13 mouse cellular contexts compared by ENCODE assay signal in the genomic region with DNA sequence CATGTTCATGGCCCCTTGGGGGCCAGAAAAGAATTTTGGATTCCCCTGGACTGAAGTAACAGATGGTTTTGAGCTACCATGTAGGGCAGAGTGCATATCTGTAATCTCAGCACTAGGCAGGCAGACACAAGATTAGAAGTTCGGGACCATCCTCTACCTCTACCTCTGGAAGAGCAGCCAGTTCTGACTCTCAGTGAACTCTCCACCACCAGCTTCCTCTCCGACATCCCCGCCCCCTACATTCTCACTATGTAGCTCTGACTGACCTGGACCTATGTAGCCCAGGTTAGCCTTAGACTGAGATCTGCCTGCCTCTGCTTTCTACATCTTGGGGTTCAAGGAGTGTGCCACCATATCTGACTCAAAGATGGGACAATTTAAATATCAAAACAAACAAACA. TPM values are rescaled to one million over a fixed set of nuclear protein-coding genes. Genes with fewer than 3 reads are reported as not detected.
DNase-seq lines count a peak whose midpoint lies in the region; ATAC-seq lines count a peak whose summit lies in the region.
"Had no signal": no experiment of that assay in that cellular context is flagged by ENCODE, and none has a peak within 500 bp of the region (broad histone marks: within the 10 kb centered on the region; RNA-seq: fewer than 3 reads in every experiment).

No protein-coding gene starts in this region.

- peak overlapping the region; percentile 71 for H3K4me2 ChIP-seq in heart, embryonic 12.5 days
- peak overlapping the region; percentile 62 for H3K4me2 ChIP-seq in lung, embryonic 15.5 days
- H3K4me2 ChIP-seq in heart, embryonic 15.5 days = peak overlapping the region; percentile 70
- H3K4me2 ChIP-seq in neural tube, embryonic 13.5 days = peak overlapping the region; percentile 50

- 0 out of 2 replicates have a peak overlapping the region, but pooled peaks have one; percentile 75 for H3K9ac ChIP-seq in heart, embryonic 12.5 days
- H3K9ac ChIP-seq in lung, embryonic 15.5 days = peak overlapping the region; percentile 66
- no peak overlapping the region; the same call in 1 of the 2 replicates for H3K9ac ChIP-seq in heart, embryonic 15.5 days
- H3K9ac ChIP-seq in neural tube, embryonic 13.5 days = no peak overlapping the region

- no peaks in the 10 kb centered on the region for H3K27me3 ChIP-seq in heart, embryonic 12.5 days (replicated peaks)
- no peaks in the 10 kb centered on the region for H3K27me3 ChIP-seq in lung, embryonic 15.5 days
- no peaks in the 10 kb centered on the region for H3K27me3 ChIP-seq in heart, embryonic 15.5 days
- no peaks in the 10 kb centered on the region for H3K27me3 ChIP-seq in neural tube, embryonic 13.5 days
- H3K27me3 ChIP-seq: forebrain, embryonic 13.5 days had no signal

- no peak for DNase-seq in heart, postnatal 14 days
- no peak for DNase-seq in lung, postnatal 10 days
- DNase-seq in c-Kit-positive CD71-positive TER-119-positive erythroid progenitor cells, embryonic 14.5 days (ENCODE audit: low spot score) = no peak
- DNase-seq: cerebellum, adult 8-10 months; right cerebral cortex, postnatal 25 days; thymus, postnatal 14 days had no signal

- WGBS in heart, embryonic 12.5 days = 49% methylated on average over 3 of the region's 3 CpGs
- 61% methylated on average over 3 of the region's 3 CpGs for WGBS in lung, embryonic 15.5 days
- WGBS in heart, embryonic 15.5 days = 58% methylated on average over 3 of the region's 3 CpGs
- 76% methylated on average over 3 of the region's 3 CpGs for WGBS in neural tube, embryonic 13.5 days

- H3K4me3 ChIP-seq in heart, embryonic 12.5 days = peak overlapping the region; percentile 56
- peak overlapping the region; percentile 63 for H3K4me3 ChIP-seq in lung, embryonic 15.5 days
- peak overlapping the region; percentile 63 for H3K4me3 ChIP-seq in heart, embryonic 15.5 days
- H3K4me3 ChIP-seq in neural tube, embryonic 13.5 days = 0 out of 2 replicates have a peak overlapping the region, but pooled peaks have one; percentile 33

- H3K27ac ChIP-seq in heart, embryonic 12.5 days (ENCODE audit: poor library complexity, severe bottlenecking) = no peak overlapping the region
- 0 out of 2 replicates have a peak overlapping the region, but pooled peaks have one; percentile 5 for H3K27ac ChIP-seq in lung, embryonic 15.5 days
- H3K27ac ChIP-seq in heart, embryonic 15.5 days = peak overlapping the region; percentile 58; the same call in 1 of the 2 replicates
- H3K27ac ChIP-seq in neural tube, embryonic 13.5 days (replicated peaks) = no peak overlapping the region
- H3K27ac ChIP-seq: forebrain, embryonic 13.5 days had no signal

- ATAC-seq in heart, embryonic 12.5 days (ENCODE audit: insufficient number of reproducible peaks, low FRiP score) = no peak
- no peak for ATAC-seq in lung, embryonic 15.5 days (ENCODE audit: borderline replicate concordance, extremely low read depth, low FRiP score, low TSS enrichment)
- no peak for ATAC-seq in heart, embryonic 15.5 days (replicated peaks; ENCODE audit: insufficient number of reproducible peaks, insufficient read depth, low FRiP score, low read depth)
- ATAC-seq in neural tube, embryonic 13.5 days (ENCODE audit: low read depth) = no peak
- no peak for ATAC-seq in megakaryocyte-erythroid progenitor cell, adult 5-6 weeks (replicated peaks; ENCODE audit: low FRiP score, low TSS enrichment, poor library complexity, severe bottlenecking)
- ATAC-seq: inflammation-experienced regulatory T-cells, adult 6 months had no signal

- peaks cover 47% of the 10 kb centered on the region for H3K4me1 ChIP-seq in heart, embryonic 12.5 days (replicated peaks)
- H3K4me1 ChIP-seq in lung, embryonic 15.5 days = peaks cover 49% of the 10 kb centered on the region
- peaks cover 43% of the 10 kb centered on the region for H3K4me1 ChIP-seq in heart, embryonic 15.5 days (replicated peaks)
- H3K4me1 ChIP-seq in neural tube, embryonic 13.5 days (replicated peaks) = peaks cover 19% of the 10 kb centered on the region

- intact Hi-C loops in heart, postnatal 14 days (cut with DNase I) = loop anchor here (2.0 kb wide), 1 partner anchor 36 kb away; no protein-coding TSS in a partner anchor

- H3K9me3 ChIP-seq in heart, embryonic 12.5 days (replicated peaks) = peaks cover 5% of the 10 kb centered on the region; the same call in 1 of the 2 replicates
- no peaks in the 10 kb centered on the region for H3K9me3 ChIP-seq in lung, embryonic 15.5 days
- H3K9me3 ChIP-seq in heart, embryonic 15.5 days (replicated peaks) = no peaks in the 10 kb centered on the region
- no peaks in the 10 kb centered on the region for H3K9me3 ChIP-seq in neural tube, embryonic 13.5 days
- H3K9me3 ChIP-seq: forebrain, embryonic 13.5 days had no signal

- peaks cover 17% of the 10 kb centered on the region for H3K36me3 ChIP-seq in heart, embryonic 12.5 days
- peaks cover 8% of the 10 kb centered on the region; the same call in 1 of the 2 replicates for H3K36me3 ChIP-seq in lung, embryonic 15.5 days
- peaks cover 12% of the 10 kb centered on the region for H3K36me3 ChIP-seq in heart, embryonic 15.5 days
- H3K36me3 ChIP-seq in neural tube, embryonic 13.5 days = peaks cover 19% of the 10 kb centered on the region

RNA-seq across cellular contexts. Expression of gene Ehd2, which starts 0.9 kb away (rescaled TPM):
- 35.2 and 37.9 TPM in 2 replicates for polyA plus RNA-seq in heart, embryonic 12.5 days (2016; fragmentation: Nextera tagmentation; extraction: Ambion mirVana)
- 100 to 1,000 TPM; 172 to 182 TPM for total RNA-seq in heart, postnatal 14 days (2021)
- 82.9 and 89.9 TPM in 2 replicates for polyA plus RNA-seq in lung, embryonic 15.5 days (2015; fragmentation: Nextera tagmentation; extraction: Ambion mirVana)
- polyA plus RNA-seq in heart, embryonic 15.5 days (2015; fragmentation: Nextera tagmentation; extraction: Ambion mirVana) = 62.8 TPM in 2 replicates
- 9.3 and 12.6 TPM in 2 replicates for polyA plus RNA-seq in neural tube, embryonic 13.5 days (2015; fragmentation: Nextera tagmentation; extraction: Ambion mirVana)
- 2.7 and 3.3 TPM in 2 replicates for total RNA-seq in megakaryocyte-erythroid progenitor cell, adult 5-6 weeks (2014; fragmentation: Nextera tagmentation)
- total RNA-seq in megakaryocyte-erythroid progenitor cell, adult 5-6 weeks (2017) = 1.4 and 1.5 TPM in 2 replicates

RNA-seq across cellular contexts. Expression of gene Nop53, which starts 20.6 kb away (rescaled TPM):
- polyA plus RNA-seq in heart, embryonic 12.5 days (2016; fragmentation: Nextera tagmentation; extraction: Ambion mirVana) = 122 and 126 TPM in 2 replicates
- total RNA-seq in heart, postnatal 14 days (2021) = 100 to 1,000 TPM; 129 to 137 TPM
- polyA plus RNA-seq in lung, embryonic 15.5 days (2015; fragmentation: Nextera tagmentation; extraction: Ambion mirVana) = 188 and 189 TPM in 2 replicates
- 118 and 124 TPM in 2 replicates for polyA plus RNA-seq in heart, embryonic 15.5 days (2015; fragmentation: Nextera tagmentation; extraction: Ambion mirVana)
- 128 and 148 TPM in 2 replicates for polyA plus RNA-seq in neural tube, embryonic 13.5 days (2015; fragmentation: Nextera tagmentation; extraction: Ambion mirVana)
- total RNA-seq in megakaryocyte-erythroid progenitor cell, adult 5-6 weeks (2014; fragmentation: Nextera tagmentation) = 117 and 138 TPM in 2 replicates
- total RNA-seq in megakaryocyte-erythroid progenitor cell, adult 5-6 weeks (2017) = 260 and 313 TPM in 2 replicates

RNA-seq across cellular contexts. Expression of gene Selenow, which starts 44.3 kb away (rescaled TPM):
- 759 and 790 TPM in 2 replicates for polyA plus RNA-seq in heart, embryonic 12.5 days (2016; fragmentation: Nextera tagmentation; extraction: Ambion mirVana)
- 100 to 1,000 TPM; 149 to 162 TPM for total RNA-seq in heart, postnatal 14 days (2021)
- 774 and 832 TPM in 2 replicates for polyA plus RNA-seq in lung, embryonic 15.5 days (2015; fragmentation: Nextera tagmentation; extraction: Ambion mirVana)
- polyA plus RNA-seq in heart, embryonic 15.5 days (2015; fragmentation: Nextera tagmentation; extraction: Ambion mirVana) = 644 and 688 TPM in 2 replicates
- polyA plus RNA-seq in neural tube, embryonic 13.5 days (2015; fragmentation: Nextera tagmentation; extraction: Ambion mirVana) = 1,338 and 1,452 TPM in 2 replicates
- total RNA-seq in megakaryocyte-erythroid progenitor cell, adult 5-6 weeks (2014; fragmentation: Nextera tagmentation) = 280 and 304 TPM in 2 replicates
- 47.7 and 76.3 TPM in 2 replicates for total RNA-seq in megakaryocyte-erythroid progenitor cell, adult 5-6 weeks (2017)

Comparison
In these comparisons a context has a peak if more than half of its experiments do, and no peak if none do; other contexts are left out.
1. H3K27ac ChIP-seq: peak in lung, embryonic 15.5 days (single experiment) and heart, embryonic 15.5 days (single experiment); none in heart, embryonic 12.5 days (single experiment) and neural tube, embryonic 13.5 days (single experiment).
2. H3K9ac ChIP-seq: peak in heart, embryonic 12.5 days (single experiment) and lung, embryonic 15.5 days (single experiment); none in heart, embryonic 15.5 days (single experiment) and neural tube, embryonic 13.5 days (single experiment).
3. Peak in every context shown above with its lines, with median percentiles within 50 percentile points of each other: H3K4me2 ChIP-seq and H3K4me3 ChIP-seq.